In the genomic region with DNA sequence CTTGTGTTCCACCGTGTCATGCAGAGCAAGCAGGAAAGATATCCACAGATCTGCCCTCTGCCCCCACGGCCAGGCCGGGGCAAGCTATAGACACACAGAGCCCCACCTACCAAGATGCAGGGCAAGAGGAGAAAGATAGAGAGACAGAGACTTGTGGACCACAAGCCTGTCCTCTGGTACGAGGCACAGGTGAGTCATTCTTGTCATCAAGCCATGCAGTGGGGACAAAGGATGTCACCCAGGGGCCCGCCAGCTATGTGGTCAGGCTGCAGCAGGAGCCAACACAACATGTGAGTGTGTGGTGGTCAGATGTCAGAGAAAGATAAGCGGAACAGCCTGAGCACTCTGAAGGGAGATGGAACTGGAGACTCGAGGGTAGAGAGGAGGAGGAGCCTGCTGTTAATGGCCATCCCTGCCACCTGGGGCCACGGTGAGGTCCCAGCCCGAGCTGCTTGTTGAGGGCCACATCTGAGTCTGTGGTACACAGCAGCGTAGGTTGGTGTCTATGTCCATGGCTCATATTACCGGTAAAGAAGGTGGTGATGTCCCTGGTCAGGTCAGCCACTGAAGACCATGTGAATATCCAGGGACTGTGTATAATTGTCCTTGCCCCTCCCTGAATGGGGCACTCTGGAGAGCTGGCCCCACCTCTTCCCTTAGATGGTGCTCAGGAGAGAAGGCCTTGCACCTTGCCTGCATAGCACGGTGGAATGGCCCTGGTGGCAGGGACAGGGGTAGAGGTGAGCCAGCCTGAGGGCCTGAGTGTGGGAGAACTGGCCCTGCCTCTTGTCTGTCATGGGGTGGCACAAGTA, we compare ENCODE assay signal across 12 mouse cellular contexts.
DNase-seq lines count a peak whose midpoint lies in the region; ATAC-seq and TF ChIP-seq lines count a peak whose summit lies in the region.
"Had no signal": no experiment of that assay in that cellular context is flagged by ENCODE, and none has a peak within 500 bp of the region (broad histone marks: within the 10 kb centered on the region; RNA-seq: fewer than 3 reads in every experiment).

No protein-coding gene starts in this region.

- no peaks in the 10 kb centered on the region for H3K27me3 ChIP-seq in heart, embryonic 12.5 days (replicated peaks)
- no peaks in the 10 kb centered on the region for H3K27me3 ChIP-seq in hindbrain, postnatal 0 days (ENCODE audit: insufficient read depth, low read length)
- H3K27me3 ChIP-seq in midbrain, embryonic 13.5 days = no peaks in the 10 kb centered on the region
- H3K27me3 ChIP-seq: CH12.LX; neural tube, embryonic 12.5 days had no signal

- H3K9ac ChIP-seq in heart, embryonic 12.5 days = no peak overlapping the region
- H3K9ac ChIP-seq in hindbrain, postnatal 0 days (replicated peaks; ENCODE audit: low read length) = no peak overlapping the region
- H3K9ac ChIP-seq in midbrain, embryonic 13.5 days (replicated peaks) = no peak overlapping the region
- H3K9ac ChIP-seq: neural tube, embryonic 12.5 days had no signal

- ATAC-seq in heart, embryonic 12.5 days (ENCODE audit: insufficient number of reproducible peaks, low FRiP score) = peak; percentile 45
- ATAC-seq in hindbrain, postnatal 0 days = 0 out of 2 replicates have a peak, but pooled peaks have one; percentile 45
- ATAC-seq in midbrain, embryonic 13.5 days = peak; percentile 40; the same call in 1 of the 2 replicates
- ATAC-seq: activated CD4-positive, CD25-positive, alpha-beta regulatory T cell, adult 4 months had no signal

- DNase-seq in heart, postnatal 4 days = no peak
- DNase-seq in c-Kit-positive CD71-negative TER-119-negative erythroid progenitor cells, embryonic 14.5 days (ENCODE audit: low read depth) = peak; percentile 8
- no peak for DNase-seq in hindbrain, postnatal 0 days (ENCODE audit: low spot score)
- no peak for DNase-seq in testis, postnatal 10 days (ENCODE audit: low spot score)
- DNase-seq in c-Kit-positive CD71-positive TER-119-positive erythroid progenitor cells, embryonic 14.5 days (ENCODE audit: low spot score) = no peak
- DNase-seq in right cerebral cortex, postnatal 36 days (ENCODE audit: low spot score in 2 of 2) = no peak
- DNase-seq: cerebellum, adult 9-10 months had no signal

- H3K4me3 ChIP-seq in heart, embryonic 12.5 days = no peak overlapping the region
- H3K4me3 ChIP-seq in hindbrain, postnatal 0 days (ENCODE audit: low read length) = no peak overlapping the region
- no peak overlapping the region for H3K4me3 ChIP-seq in midbrain, embryonic 13.5 days (replicated peaks)
- H3K4me3 ChIP-seq: neural tube, embryonic 12.5 days had no signal

- H3K4me1 ChIP-seq in heart, embryonic 12.5 days (replicated peaks) = no peaks in the 10 kb centered on the region
- no peaks in the 10 kb centered on the region for H3K4me1 ChIP-seq in hindbrain, postnatal 0 days (ENCODE audit: insufficient read depth, low read length)
- H3K4me1 ChIP-seq in midbrain, embryonic 13.5 days (replicated peaks) = 0 out of 2 replicates have a peak, but pooled peaks cover 4% of the 10 kb centered on the region
- H3K4me1 ChIP-seq: neural tube, embryonic 12.5 days had no signal

- no peak for TF ChIP-seq CTCF in hindbrain, postnatal 0 days (IDR thresholded peaks at IDR 0.05; ENCODE audit: low read depth)

- no peak overlapping the region for H3K27ac ChIP-seq in heart, embryonic 12.5 days (ENCODE audit: poor library complexity, severe bottlenecking)
- H3K27ac ChIP-seq in hindbrain, postnatal 0 days = no peak overlapping the region
- no peak overlapping the region for H3K27ac ChIP-seq in midbrain, embryonic 13.5 days
- H3K27ac ChIP-seq: neural tube, embryonic 12.5 days had no signal

- no peaks in the 10 kb centered on the region for H3K9me3 ChIP-seq in heart, embryonic 12.5 days (replicated peaks)
- no peaks in the 10 kb centered on the region for H3K9me3 ChIP-seq in hindbrain, postnatal 0 days (ENCODE audit: low read length)
- H3K9me3 ChIP-seq in midbrain, embryonic 13.5 days = no peaks in the 10 kb centered on the region
- H3K9me3 ChIP-seq: neural tube, embryonic 12.5 days had no signal

- H3K4me2 ChIP-seq in heart, embryonic 12.5 days = no peak overlapping the region
- H3K4me2 ChIP-seq in hindbrain, postnatal 0 days (ENCODE audit: low read depth, low read length) = no peak overlapping the region
- no peak overlapping the region for H3K4me2 ChIP-seq in midbrain, embryonic 13.5 days (replicated peaks)
- H3K4me2 ChIP-seq: neural tube, embryonic 12.5 days had no signal

- H3K36me3 ChIP-seq in heart, embryonic 12.5 days = no peaks in the 10 kb centered on the region
- H3K36me3 ChIP-seq in hindbrain, postnatal 0 days (ENCODE audit: insufficient read depth, low read length) = no peaks in the 10 kb centered on the region
- no peaks in the 10 kb centered on the region for H3K36me3 ChIP-seq in midbrain, embryonic 13.5 days
- H3K36me3 ChIP-seq: neural tube, embryonic 12.5 days had no signal

- WGBS in heart, embryonic 12.5 days = 66% methylated on average over 12 of the region's 12 CpGs
- WGBS in hindbrain, postnatal 0 days = 81% methylated on average over 12 of the region's 12 CpGs
- 85% methylated on average over 12 of the region's 12 CpGs for WGBS in midbrain, embryonic 13.5 days
